Mouse (Mus musculus) C2C12 (cell line): ENCODE data around the gene Pex19. TPM values are rescaled to one million over a fixed set of nuclear protein-coding genes. Genes with fewer than 3 reads are reported as not detected.

Experiments used
- H3K27me3 ChIP-seq: one replicate; pipeline ENCODE4 v1.6.1; 2011; ENCODE audit not compliant: control insufficient read depth, insufficient read depth, insufficient read length
- H3K36me3 ChIP-seq: one replicate; pipeline ENCODE4 v1.6.1; 2011; ENCODE audit not compliant: control insufficient read depth, insufficient read depth
- H3K4me3 ChIP-seq: one replicate; pipeline ENCODE4 v1.5.1; 2011; ENCODE audit warnings: mild to moderate bottlenecking, control low read depth; ENCODE audit not compliant: poor library complexity, insufficient read depth, severe bottlenecking
- H3K79me2 ChIP-seq: one replicate; pipeline ENCODE4 v1.6.1; 2011; ENCODE audit not compliant: control insufficient read depth, insufficient read depth
- H3K79me3 ChIP-seq: one replicate; pipeline ENCODE4 v1.6.1; 2011; ENCODE audit warnings: low read depth, control low read depth
- H3ac ChIP-seq: one replicate; pipeline ENCODE3; 2011; ENCODE audit warnings: low read depth; ENCODE audit not compliant: control insufficient read depth, insufficient read length
- CEBPB ChIP-seq: IDR thresholded peaks from one replicate; pipeline ENCODE4 v1.6.1; 2011; ENCODE audit warnings: low read depth, mild to moderate bottlenecking, control low read depth, moderate library complexity
- CTCF ChIP-seq: IDR thresholded peaks from one replicate; pipeline ENCODE4 v1.5.1; 2011; ENCODE audit not compliant: control insufficient read depth, insufficient read depth, insufficient read length
- FOSL1 ChIP-seq: IDR thresholded peaks from one replicate; pipeline ENCODE4 v1.8.0; 2011; ENCODE audit warnings: mild to moderate bottlenecking, low read length; ENCODE audit not compliant: poor library complexity, insufficient read depth, severe bottlenecking
- MAX ChIP-seq: IDR thresholded peaks from one replicate; pipeline ENCODE4 v1.6.1; 2011; ENCODE audit warnings: mild to moderate bottlenecking, control low read depth
- MYOD1 ChIP-seq: IDR thresholded peaks from one replicate; pipeline ENCODE4 v1.6.1; 2011; ENCODE audit warnings: low read depth; ENCODE audit not compliant: control insufficient read depth, insufficient read length
- MYOG ChIP-seq: IDR thresholded peaks from one replicate; pipeline ENCODE4 v1.6.1; 2011; ENCODE audit not compliant: control insufficient read depth, insufficient read length; ENCODE audit errors: extremely low read depth
- USF1 ChIP-seq: IDR thresholded peaks from one replicate; pipeline ENCODE4 v1.6.1; 2011; ENCODE audit warnings: low read depth, mild to moderate bottlenecking, control low read depth, moderate library complexity
- polyA plus RNA-seq: library from polyadenylated mRNA; unstranded; fragments of >200 nt; fragmentation: generic; extraction: Trizol; gene quantifications from one replicate; pipeline ENCODE4 v1.2.1, GENCODE M21; 2012; ENCODE audit warnings: missing spikeins

Pex19 gene
- polyA plus RNA-seq, 1 experiment = 79.6 TPM

- Histone ChIP-seq H3K27me3 (no peaks in the 10 kb centered on the region), H3K79me2 (peaks cover 4% of the 10 kb centered on the region), H3K4me3 (no peak overlapping the region), H3K36me3 (peaks cover 80% of the 10 kb centered on the region), H3ac (no peak overlapping the region), H3K79me3 (peaks cover 3% of the 10 kb centered on the region)
- TF ChIP-seq CTCF = no peak
- no peak for TF ChIP-seq CEBPB
Measured at GRCm38 (mm10) chr1:172094295-172094694, 32.3 kb upstream of the Pex19 start.

DNA sequence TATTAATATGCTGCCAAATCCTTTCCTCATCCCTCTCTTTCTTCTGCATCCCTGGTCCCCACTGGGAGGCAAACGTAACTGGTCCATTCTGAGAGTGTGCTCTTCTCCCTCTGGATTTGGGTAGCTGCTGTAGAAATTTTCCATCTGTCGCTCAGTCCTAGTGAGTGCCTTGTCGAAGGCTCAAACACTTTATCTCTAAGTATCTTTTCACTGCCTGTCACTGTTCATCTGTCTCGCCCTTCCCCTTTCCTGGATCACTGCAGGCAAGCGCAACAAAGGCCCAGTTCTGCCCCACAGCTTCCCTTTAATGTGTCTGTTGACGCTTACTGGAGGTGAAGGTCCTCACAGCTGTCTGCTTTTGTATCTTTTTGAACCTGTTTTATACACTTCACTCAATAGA, 31.4 kb upstream of the Pex19 start:
- peaks cover 84% of the 10 kb centered on the region for H3K36me3 ChIP-seq
- TF ChIP-seq MYOG (no peak), MAX (no peak), CTCF (no peak), MYOD1 (no peak), USF1 (no peak), CEBPB (no peak), FOSL1 (no peak)
- no peaks in the 10 kb centered on the region for H3K27me3 ChIP-seq

DNA sequence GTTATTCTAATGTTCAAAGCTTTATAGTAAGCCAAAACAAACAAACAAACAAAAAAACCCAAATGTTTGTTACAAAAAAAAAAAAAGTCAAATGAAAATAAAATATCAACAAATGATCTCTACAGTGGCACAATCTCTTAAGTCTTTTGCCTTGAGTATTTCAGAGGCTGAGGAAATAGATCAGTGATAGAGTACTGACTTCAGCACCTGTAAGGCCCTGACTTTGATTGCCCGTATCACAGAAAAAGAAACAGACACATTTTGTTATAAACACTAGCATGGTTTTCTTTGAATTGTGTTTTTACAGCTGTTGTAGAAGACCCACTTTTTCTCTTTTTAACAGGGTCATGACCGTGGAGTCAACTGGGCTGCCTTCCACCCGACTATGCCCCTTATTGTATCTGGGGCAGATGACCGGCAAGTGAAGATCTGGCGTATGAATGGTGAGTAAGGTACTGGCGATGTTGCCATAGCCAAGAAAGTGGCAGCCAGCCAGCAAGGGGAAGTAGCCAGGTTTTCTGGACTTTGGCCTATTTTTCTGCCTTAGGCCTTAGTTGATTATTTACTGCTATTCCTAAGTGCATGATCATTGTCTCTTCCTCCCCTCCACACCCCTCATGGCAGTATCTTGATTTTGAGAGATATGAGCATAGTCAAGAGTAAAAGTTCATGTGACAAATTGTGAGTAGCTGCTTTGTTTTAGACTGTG, 27.1 kb upstream of the Pex19 start:
- TF ChIP-seq MAX (no peak), USF1 (no peak), CTCF (no peak), FOSL1 (no peak), MYOD1 (no peak), CEBPB (no peak), MYOG (no peak)
- H3K79me3 ChIP-seq = no peaks in the 10 kb centered on the region
- no peaks in the 10 kb centered on the region for H3K79me2 ChIP-seq
- H3K4me3 ChIP-seq = no peak overlapping the region
- peaks cover 78% of the 10 kb centered on the region for H3K36me3 ChIP-seq
- H3ac ChIP-seq = no peak overlapping the region
- H3K27me3 ChIP-seq = no peaks in the 10 kb centered on the region

More for the DNA sequence above, 31.4 kb upstream of the Pex19 start:
- H3K79me3 ChIP-seq = peaks cover 3% of the 10 kb centered on the region
- no peak overlapping the region for H3ac ChIP-seq
- H3K4me3 ChIP-seq = no peak overlapping the region
- no peaks in the 10 kb centered on the region for H3K79me2 ChIP-seq

DNA sequence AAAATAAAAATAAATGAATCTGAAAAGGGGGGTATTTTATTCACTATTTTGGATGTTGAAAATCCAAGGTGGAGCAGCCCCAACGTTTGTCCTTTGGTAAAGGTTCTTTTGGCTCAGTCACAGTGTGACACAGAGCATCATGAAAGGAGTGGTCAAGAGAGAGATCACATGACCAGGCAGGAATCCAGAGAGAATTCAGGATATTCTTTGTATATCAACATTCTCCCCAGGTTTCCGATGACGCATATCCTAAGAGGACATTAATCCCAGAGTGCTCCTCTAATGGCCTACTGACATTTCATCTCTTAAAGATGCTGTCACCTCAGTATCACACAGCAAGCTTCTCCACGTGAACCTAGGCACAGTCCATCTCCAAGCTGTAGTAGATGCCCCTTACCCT, 22.9 kb upstream of the Pex19 start:
- H3K79me2 ChIP-seq = no peaks in the 10 kb centered on the region
- no peaks in the 10 kb centered on the region for H3K27me3 ChIP-seq
- H3K79me3 ChIP-seq = no peaks in the 10 kb centered on the region
- no peak overlapping the region for H3K4me3 ChIP-seq
- H3ac ChIP-seq = no peak overlapping the region
- no peak for TF ChIP-seq CEBPB
- no peak for TF ChIP-seq FOSL1
- no peak for TF ChIP-seq USF1
- no peak for TF ChIP-seq CTCF
- no peak for TF ChIP-seq MYOD1
- TF ChIP-seq MYOG = no peak
- TF ChIP-seq MAX = no peak
- peaks cover 90% of the 10 kb centered on the region for H3K36me3 ChIP-seq

DNA sequence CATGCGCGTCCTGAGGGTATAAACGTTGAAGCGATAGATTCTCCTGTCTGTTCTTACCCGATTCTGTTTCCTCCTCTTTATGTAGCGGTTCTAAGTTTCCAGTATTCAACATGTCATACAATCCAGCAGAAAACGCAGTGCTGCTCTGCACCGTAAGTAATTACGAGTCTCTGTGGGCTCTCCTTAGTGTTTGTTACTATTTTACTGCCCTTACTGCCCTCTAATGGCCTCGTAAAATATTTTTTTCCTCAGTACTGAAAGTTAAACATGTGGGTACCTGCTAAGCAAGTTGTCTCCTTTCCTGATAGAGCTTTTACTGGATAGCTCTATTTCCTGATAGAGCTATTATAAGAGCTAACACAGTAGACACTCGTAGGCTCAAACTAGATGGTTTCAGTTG, 21.5 kb upstream of the Pex19 start:
- Histone ChIP-seq H3K4me3 (no peak overlapping the region), H3K79me2 (no peaks in the 10 kb centered on the region), H3K36me3 (peaks cover 91% of the 10 kb centered on the region), H3K27me3 (no peaks in the 10 kb centered on the region), H3ac (no peak overlapping the region), H3K79me3 (no peaks in the 10 kb centered on the region)
- no peak for TF ChIP-seq MYOG
- no peak for TF ChIP-seq MAX
- TF ChIP-seq USF1 = no peak
- TF ChIP-seq CEBPB = no peak
- no peak for TF ChIP-seq FOSL1
- TF ChIP-seq MYOD1 = no peak
- no peak for TF ChIP-seq CTCF
